Mouse (Mus musculus): ENCODE results near the gene Preb. TPM values are rescaled to one million over a fixed set of nuclear protein-coding genes. Genes with fewer than 3 reads are reported as not detected.

The Preb gene
- polyA plus RNA-seq, 1 experiment from 2014 or later, result 71.3 TPM

Other genes starting within 250 kb of the Preb start
- 202 and 220 TPM in 2 replicates for gene Dpysl5, start 248.8 kb downstream of the Preb start, polyA plus RNA-seq (2014; fragmentation: Nextera tagmentation; extraction: Ambion mirVana)
- gene Mapre3, start 145.7 kb downstream of the Preb start, polyA plus RNA-seq (2014; fragmentation: Nextera tagmentation; extraction: Ambion mirVana), result 124 and 139 TPM in 2 replicates
- gene Tmem214, start 92.3 kb downstream of the Preb start, polyA plus RNA-seq (2014; fragmentation: Nextera tagmentation; extraction: Ambion mirVana), result 49.6 and 50.1 TPM in 2 replicates
- 25.5 and 28.6 TPM in 2 replicates for gene Agbl5, start 71.7 kb downstream of the Preb start, polyA plus RNA-seq (2014; fragmentation: Nextera tagmentation; extraction: Ambion mirVana)
- gene Ost4, start 52.6 kb downstream of the Preb start, polyA plus RNA-seq (2014; fragmentation: Nextera tagmentation; extraction: Ambion mirVana), result 228 and 259 TPM in 2 replicates
- gene Emilin1, start 47.0 kb downstream of the Preb start, polyA plus RNA-seq (2014; fragmentation: Nextera tagmentation; extraction: Ambion mirVana), result 14.1 and 17.1 TPM in 2 replicates
- gene Khk, start 38.9 kb downstream of the Preb start, polyA plus RNA-seq (2014; fragmentation: Nextera tagmentation; extraction: Ambion mirVana), result 9.0 and 11.2 TPM in 2 replicates
- gene Cgref1, start 14.8 kb downstream of the Preb start, polyA plus RNA-seq (2014; fragmentation: Nextera tagmentation; extraction: Ambion mirVana), result 62.4 and 71.4 TPM in 2 replicates
- gene Tcf23, start 8.3 kb upstream of the Preb start, polyA plus RNA-seq (2014; fragmentation: Nextera tagmentation; extraction: Ambion mirVana), result 0.04 TPM in 1 of 2 replicates, not detected in the other
- 175 and 198 TPM in 2 replicates for gene Atraid, start 88.0 kb upstream of the Preb start, polyA plus RNA-seq (2014; fragmentation: Nextera tagmentation; extraction: Ambion mirVana)
- gene Slc5a6, start 88.6 kb upstream of the Preb start, polyA plus RNA-seq (2014; fragmentation: Nextera tagmentation; extraction: Ambion mirVana), result 20.5 and 24.5 TPM in 2 replicates
- 13.7 and 15.4 TPM in 2 replicates for gene Cad, start 94.4 kb upstream of the Preb start, polyA plus RNA-seq (2014; fragmentation: Nextera tagmentation; extraction: Ambion mirVana)
- gene Dnajc5g, start 145.9 kb upstream of the Preb start, polyA plus RNA-seq (2014; fragmentation: Nextera tagmentation; extraction: Ambion mirVana), result not detected in 2 replicates
- gene Slc30a3, start 147.9 kb upstream of the Preb start, polyA plus RNA-seq (2014; fragmentation: Nextera tagmentation; extraction: Ambion mirVana), result 34.8 and 35.7 TPM in 2 replicates
- gene Trim54, start 156.4 kb upstream of the Preb start, polyA plus RNA-seq (2014; fragmentation: Nextera tagmentation; extraction: Ambion mirVana), result not detected in 2 replicates
- not detected in 2 replicates for gene Ucn, start 178.5 kb upstream of the Preb start, polyA plus RNA-seq (2014; fragmentation: Nextera tagmentation; extraction: Ambion mirVana)
- gene Mpv17, start 193.9 kb upstream of the Preb start, polyA plus RNA-seq (2014; fragmentation: Nextera tagmentation; extraction: Ambion mirVana), result 49.5 and 50.3 TPM in 2 replicates
- 0.74 and 1.7 TPM in 2 replicates for gene Gm29609, start 219.6 kb upstream of the Preb start, polyA plus RNA-seq (2014; fragmentation: Nextera tagmentation; extraction: Ambion mirVana)
- gene Gtf3c2, start 219.8 kb upstream of the Preb start, polyA plus RNA-seq (2014; fragmentation: Nextera tagmentation; extraction: Ambion mirVana), result 49.7 and 53.0 TPM in 2 replicates
- 107 and 108 TPM in 2 replicates for gene Snx17, start 232.9 kb upstream of the Preb start, polyA plus RNA-seq (2014; fragmentation: Nextera tagmentation; extraction: Ambion mirVana)
- gene Eif2b4, start 233.1 kb upstream of the Preb start, polyA plus RNA-seq (2014; fragmentation: Nextera tagmentation; extraction: Ambion mirVana), result 77.3 and 78.6 TPM in 2 replicates
- gene Zfp513, start 241.9 kb upstream of the Preb start, polyA plus RNA-seq (2014; fragmentation: Nextera tagmentation; extraction: Ambion mirVana), result 7.0 and 9.4 TPM in 2 replicates